Mouse (Mus musculus) megakaryocyte, embryonic 14.5 days (primary cell): ENCODE measurements around the gene Zfp536.

Experiments used
- FLI1 ChIP-seq: IDR thresholded peaks from 2 replicates; pipeline ENCODE4 v1.6.1; 2012; ENCODE audit warnings: low read length, inconsistent platforms, mixed read lengths
- GATA1 ChIP-seq: IDR thresholded peaks from 3 replicates; pipeline ENCODE4 v1.6.1; 2012; ENCODE audit warnings: mixed read lengths, low read length, inconsistent platforms, borderline replicate concordance

GRCm38 (mm10) chr7:37553646-37554045 is 219.8 kb downstream of the Zfp536 start:
- no peak for TF ChIP-seq GATA1
- no peak for TF ChIP-seq FLI1
